Mouse (Mus musculus) embryonic fibroblast, embryonic 13.5 days (primary cell): ENCODE data around the gene Prodh2. TPM values are rescaled to one million over a fixed set of nuclear protein-coding genes. Genes with fewer than 3 reads are reported as not detected.

Experiments
- H3K27ac ChIP-seq: 2 replicates; pipeline ENCODE4 v1.5.1; 2012; ENCODE audit warnings: low read length, control low read depth, inconsistent platforms; ENCODE audit not compliant: insufficient read depth
- H3K4me1 ChIP-seq: 2 replicates; pipeline ENCODE4 v1.6.1; 2011; ENCODE audit warnings: low read length; ENCODE audit not compliant: control insufficient read depth, insufficient read depth
- H3K4me3 ChIP-seq: 2 replicates; pipeline ENCODE4 v1.5.1; 2011; ENCODE audit warnings: mild to moderate bottlenecking, control low read depth, low read length; ENCODE audit not compliant: insufficient read depth
- CTCF ChIP-seq: IDR thresholded peaks from 2 replicates; pipeline ENCODE4 v1.5.1; 2011; ENCODE audit warnings: mild to moderate bottlenecking, control low read depth, low read length, moderate library complexity, borderline replicate concordance; ENCODE audit not compliant: insufficient read depth
- POLR2A ChIP-seq: IDR thresholded peaks from 2 replicates; pipeline ENCODE4 v1.6.1; 2011; ENCODE audit warnings: low read depth, mild to moderate bottlenecking, control low read depth, low read length, moderate library complexity
- polyA plus RNA-seq: library from polyadenylated mRNA; stranded (reverse); fragments of >200 nt; gene quantifications from 2 replicates; pipeline ENCODE4 v1.2.4, GENCODE M21; 2011; ENCODE audit warnings: low read depth; ENCODE audit not compliant: missing spikeins, insufficient read length

Gene Prodh2
- not detected in 2 replicates for polyA plus RNA-seq

DNA sequence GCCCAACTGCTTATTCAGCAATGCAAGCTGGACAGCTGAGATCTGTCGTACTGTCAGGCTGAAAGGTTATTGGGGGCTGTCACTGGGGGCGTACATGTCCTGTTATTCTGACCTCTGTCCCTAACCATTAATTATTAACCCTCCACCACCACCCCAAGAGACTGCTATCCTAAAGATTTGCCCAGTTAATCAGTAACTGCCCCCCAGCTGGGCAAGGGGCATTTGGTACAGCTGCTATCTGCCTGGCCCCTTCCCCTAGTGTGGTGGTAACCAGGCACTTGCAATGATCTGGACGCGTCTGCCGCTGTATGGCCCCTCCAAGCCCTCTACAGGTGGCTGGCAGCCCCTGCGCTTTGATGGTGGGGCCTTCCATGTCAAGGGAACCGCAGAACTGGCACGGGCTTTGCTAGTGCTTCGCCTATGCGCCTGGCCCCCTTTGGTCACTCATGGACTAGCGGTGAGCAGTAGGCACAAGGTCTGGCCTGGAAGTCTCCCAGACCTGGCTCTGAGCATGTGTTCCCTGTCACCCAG, at the start of gene Prodh2:
Prodh2 (plus strand) TSS at position 222 of the 531 bp plus-strand sequence.
- TF ChIP-seq POLR2A (no peak), CTCF (no peak)
- no peaks in the 10 kb centered on the region for H3K4me1 ChIP-seq

DNA sequence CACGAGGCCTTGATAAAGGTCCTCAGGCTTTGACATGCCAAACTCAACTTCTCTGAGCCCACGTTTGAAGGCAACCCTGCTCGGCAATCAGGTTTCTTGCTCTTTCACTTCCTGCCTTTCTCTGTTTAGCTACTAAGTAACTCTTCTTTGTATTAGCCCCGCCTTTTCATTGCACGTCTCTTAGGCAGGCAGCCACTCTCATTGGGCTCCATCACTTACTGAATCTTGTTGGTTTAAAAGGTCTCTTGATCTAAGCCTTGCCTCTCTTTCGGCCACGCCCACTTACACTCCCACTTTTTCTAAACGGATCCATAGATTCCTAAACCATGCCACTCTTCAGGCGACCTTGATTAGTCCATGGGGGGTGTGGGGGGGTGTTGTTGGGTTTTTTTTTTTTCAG, 49.7 kb upstream of the Prodh2 start:
- TF ChIP-seq CTCF = no peak
- TF ChIP-seq POLR2A = no peak
- Histone ChIP-seq H3K27ac (no peak overlapping the region), H3K4me1 (no peaks in the 10 kb centered on the region), H3K4me3 (no peak overlapping the region)

More for the DNA sequence above, at the start of gene Prodh2:
- H3K4me3 ChIP-seq = no peak within 1 kb of the TSS
- no peak within 1 kb of the TSS for H3K27ac ChIP-seq

- no peak for TF ChIP-seq POLR2A
- no peak for TF ChIP-seq CTCF
- no peak overlapping the region for H3K27ac ChIP-seq
- no peaks in the 10 kb centered on the region for H3K4me1 ChIP-seq
- peak overlapping the region; percentile 51 for H3K4me3 ChIP-seq
These were observed 49.1 kb upstream of the Prodh2 start for GRCm38 (mm10) chr7:30444154-30444970.

GRCm38 (mm10) chr7:30444971-30445751, 48.3 kb upstream of the Prodh2 start, which contains the start of gene Aplp1:
Gene Aplp1, minus strand, starts transcription at chr7:30445535.
- Histone ChIP-seq H3K4me3 (peak within 1 kb of the TSS; percentile 51), H3K27ac (no peak within 1 kb of the TSS), H3K4me1 (no peaks in the 10 kb centered on the region)
- TF ChIP-seq CTCF (no peak), POLR2A (peak; percentile 36)

DNA sequence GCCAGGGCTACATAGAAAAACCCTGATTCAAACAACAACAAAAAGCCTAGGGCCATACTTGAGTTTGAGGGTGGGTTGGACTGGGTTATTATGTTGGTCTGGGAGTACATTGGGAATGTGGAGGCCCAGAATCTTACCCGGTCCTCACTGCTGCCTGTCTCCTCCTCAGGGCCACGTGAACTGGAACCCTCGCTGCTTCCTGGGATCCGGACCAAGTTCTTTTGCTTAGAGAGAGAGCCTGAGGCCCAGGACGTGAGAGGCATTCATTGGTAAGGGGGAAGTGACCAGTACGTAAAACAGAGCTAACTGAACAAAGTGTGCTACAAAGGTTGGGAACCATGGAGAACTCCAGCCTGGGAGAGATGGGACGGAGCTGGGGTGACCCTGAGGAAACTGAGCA, 43.2 kb upstream of the Prodh2 start:
- Histone ChIP-seq H3K4me1 (no peaks in the 10 kb centered on the region), H3K4me3 (no peak overlapping the region), H3K27ac (no peak overlapping the region)
- TF ChIP-seq POLR2A (no peak), CTCF (no peak)

DNA sequence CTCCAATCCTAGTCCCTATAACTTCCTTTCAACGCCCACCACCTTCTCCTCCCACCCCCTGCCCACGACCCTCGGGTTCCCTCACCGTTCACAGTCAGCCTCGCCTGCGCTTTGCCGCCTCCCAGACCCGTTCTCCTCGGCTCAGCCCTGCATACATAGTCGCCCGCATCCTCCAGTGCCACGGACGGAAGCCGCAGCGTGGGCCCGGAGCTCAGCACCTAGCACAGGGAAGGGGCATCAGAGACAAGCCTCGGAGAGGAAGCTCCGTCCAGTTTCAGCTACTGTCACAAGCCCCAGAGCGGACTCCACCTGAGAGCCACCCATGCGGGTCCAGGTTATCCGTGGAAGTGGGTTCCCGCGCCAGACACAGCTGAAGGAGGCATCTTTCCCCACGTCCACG, 40.1 kb upstream of the Prodh2 start:
- Histone ChIP-seq H3K27ac (no peak overlapping the region), H3K4me1 (no peaks in the 10 kb centered on the region), H3K4me3 (no peak overlapping the region)
- no peak for TF ChIP-seq CTCF
- no peak for TF ChIP-seq POLR2A

GRCm38 (mm10) chr7:30453766-30454165, 39.7 kb upstream of the Prodh2 start:
- H3K27ac ChIP-seq = no peak overlapping the region
- no peaks in the 10 kb centered on the region for H3K4me1 ChIP-seq
- H3K4me3 ChIP-seq = no peak overlapping the region
- TF ChIP-seq CTCF (no peak), POLR2A (no peak)

GRCm38 (mm10) chr7:30454259-30454658, 39.2 kb upstream of the Prodh2 start:
- Histone ChIP-seq H3K27ac (no peak overlapping the region), H3K4me1 (no peaks in the 10 kb centered on the region), H3K4me3 (no peak overlapping the region)
- no peak for TF ChIP-seq CTCF
- TF ChIP-seq POLR2A = no peak

- Histone ChIP-seq H3K4me1 (no peaks in the 10 kb centered on the region), H3K4me3 (no peak overlapping the region), H3K27ac (no peak overlapping the region)
- no peak for TF ChIP-seq POLR2A
These were observed 36.9 kb upstream of the Prodh2 start for GRCm38 (mm10) chr7:30456487-30456886.
